Mouse (Mus musculus) central nervous system, embryonic 14 days (tissue): ENCODE measurements around the gene Utp6. TPM values are rescaled to one million over a fixed set of nuclear protein-coding genes. Genes with fewer than 3 reads are reported as not detected.

Source experiments
- polyA plus RNA-seq: library from polyadenylated mRNA; depleted of rRNA; stranded (reverse); fragments of >200 nt; gene quantifications from 2 replicates; pipeline ENCODE4 v1.2.3, GENCODE M21; 2012; rRNA removed

The Utp6 gene
- 32.4 TPM in 2 replicates for polyA plus RNA-seq

DNA sequence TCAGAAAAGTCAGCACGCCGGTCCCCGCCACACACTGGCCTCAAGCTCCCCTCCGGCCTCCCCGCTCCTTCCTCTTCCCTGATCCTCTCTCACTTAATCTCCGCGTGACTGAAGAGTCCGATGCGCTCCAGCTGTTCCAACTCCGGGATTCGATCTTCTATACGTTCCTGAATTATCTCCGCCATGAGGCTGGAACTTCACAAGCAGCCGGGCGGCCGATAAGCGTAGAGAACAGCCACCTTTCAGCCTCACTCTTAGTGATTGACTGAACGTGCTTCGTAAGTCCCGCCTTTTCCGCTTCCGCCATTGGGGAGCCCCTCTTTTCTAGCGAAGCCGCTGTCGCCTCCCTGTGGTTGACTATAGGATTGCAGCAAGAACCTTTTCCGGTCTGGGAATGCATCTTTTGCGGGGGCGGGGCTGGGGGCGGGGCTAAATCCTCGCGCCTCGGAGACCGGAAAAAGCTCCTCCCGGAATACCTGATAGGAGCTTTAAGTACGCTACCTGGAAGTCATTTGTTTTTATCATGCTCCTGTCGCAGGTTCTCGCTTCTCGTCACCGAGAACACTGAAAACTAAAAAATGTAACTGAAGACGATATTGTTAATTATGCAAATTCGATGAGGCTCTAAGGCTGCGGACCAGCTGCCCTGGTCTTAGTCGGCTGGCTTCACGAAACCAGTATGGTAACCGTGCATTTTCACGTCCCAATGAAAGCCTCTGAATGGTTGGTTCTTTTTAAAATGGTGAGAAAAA lies at the start of gene Utp6:
Utp6 (minus strand) TSS at position 266 of the 752 bp plus-strand sequence.

DNA sequence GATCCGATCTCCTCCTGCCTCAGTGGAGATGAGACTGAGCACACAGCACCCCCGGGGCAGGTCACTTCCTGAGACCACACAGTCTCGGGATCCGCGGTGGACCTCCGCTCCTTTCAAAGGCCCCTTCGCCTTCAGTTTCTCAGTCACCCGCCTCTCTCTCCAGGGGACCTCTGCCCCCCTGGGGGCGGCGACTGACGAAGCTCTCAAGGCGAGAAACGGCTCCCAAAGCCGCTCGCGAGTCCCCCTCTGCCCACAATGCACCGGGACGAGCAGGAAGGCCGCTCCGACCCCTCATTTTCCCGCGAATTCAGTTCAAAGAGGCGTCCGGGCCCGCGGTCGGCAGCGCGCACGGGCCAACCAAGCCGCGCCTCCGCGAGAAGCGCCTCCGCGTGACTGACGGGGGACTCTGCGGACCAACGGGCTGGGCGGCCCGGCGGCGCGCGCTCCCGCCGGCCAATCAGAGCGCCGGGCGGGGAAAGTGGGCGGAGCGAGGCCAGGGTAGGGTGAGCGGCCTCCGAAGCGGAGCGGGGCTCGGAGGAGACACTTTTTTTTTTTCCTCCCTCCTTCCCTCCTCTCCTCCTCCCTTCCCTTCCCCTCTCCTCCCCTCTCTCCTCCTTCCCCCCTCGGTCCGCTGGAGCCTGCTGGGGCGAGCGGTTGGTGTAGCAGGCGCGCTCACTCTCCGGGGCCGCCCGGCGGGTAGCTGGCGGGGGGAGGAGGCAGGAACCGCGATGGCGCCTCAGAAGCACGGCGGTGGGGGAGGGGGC lies 30.6 kb upstream of the Utp6 start, which contains the start of gene Suz12:
Suz12 (plus strand) TSS at position 515 of the 764 bp plus-strand sequence.

Other genes starting within 250 kb of the Utp6 start
- 29.5 and 38.0 TPM in 2 replicates for gene Suz12, start 30.7 kb upstream of the Utp6 start, polyA plus RNA-seq
- 15.9 and 19.1 TPM in 2 replicates for gene Crlf3, start 118.6 kb upstream of the Utp6 start, polyA plus RNA-seq
- 10.5 and 10.6 TPM in 2 replicates for gene Atad5, start 127.0 kb upstream of the Utp6 start, polyA plus RNA-seq
- 14.0 and 15.6 TPM in 2 replicates for gene Tefm, start 179.8 kb upstream of the Utp6 start, polyA plus RNA-seq
- gene Adap2, start 191.7 kb upstream of the Utp6 start, polyA plus RNA-seq: 1.8 and 1.9 TPM in 2 replicates
- 2.2 and 3.1 TPM in 2 replicates for gene Rnf135, start 221.5 kb upstream of the Utp6 start, polyA plus RNA-seq
- gene Rhot1, start 246.6 kb upstream of the Utp6 start, polyA plus RNA-seq: 45.6 and 48.5 TPM in 2 replicates